Mouse (Mus musculus) frontal cortex, postnatal 14 days (tissue): ENCODE results near the gene Gm11634.
"Not testable (repeated sequence)": the region's sequence is repeated elsewhere in the genome, so short reads cannot be mapped to it uniquely, and the experiment has no call there.

ENCODE experiments used
- DNase-seq, 2 experiments: peaks; one replicate each; pipeline ENCODE4 v3.0.0; 2022; ENCODE audit warnings: low spot score in 2 of 2

Gene Gm11634

DNA sequence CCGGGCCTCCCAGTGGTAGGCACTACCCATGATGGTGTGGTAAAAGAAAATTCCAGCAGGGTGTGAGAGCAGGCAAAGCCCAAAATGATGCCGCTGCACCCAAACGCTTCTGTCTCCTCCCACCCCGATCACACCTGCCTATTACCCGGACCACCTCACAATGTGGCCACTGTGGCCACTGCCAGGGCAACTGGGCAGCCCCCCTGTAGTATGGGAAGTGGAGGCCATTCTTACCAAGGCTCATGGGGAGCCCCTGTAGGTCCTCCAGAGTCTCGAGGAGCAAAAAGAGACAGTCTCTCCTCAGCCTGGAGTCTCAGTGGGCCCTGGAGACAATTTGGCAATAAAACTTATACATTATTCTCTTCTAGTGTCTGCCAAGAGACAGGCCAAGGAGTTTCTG lies at the start of gene Gm11634:
Gene Gm11634 (minus strand): TSS at position 101 of the 400 bp plus-strand sequence.
- DNase-seq: no peak

DNA sequence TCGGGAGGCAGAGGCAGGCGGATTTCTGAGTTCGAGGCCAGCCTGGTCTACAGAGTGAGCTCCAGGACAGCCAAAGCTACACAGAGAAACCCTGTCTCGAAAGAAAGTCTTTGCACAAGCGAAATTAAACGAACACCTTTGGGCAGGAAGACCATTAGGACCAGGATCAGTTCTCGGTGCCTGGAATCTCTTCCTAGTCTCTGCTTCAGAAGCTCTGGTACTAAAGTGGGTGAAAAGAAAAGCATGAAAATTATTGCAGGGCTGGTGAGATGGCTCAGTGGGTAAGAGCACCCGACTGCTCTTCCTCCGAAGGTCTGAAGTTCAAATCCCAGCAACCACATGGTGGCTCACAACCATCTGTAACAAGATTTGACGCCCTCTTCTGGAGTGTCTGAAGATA lies 48.0 kb upstream of the Gm11634 start:
- not testable (repeated sequence) for DNase-seq

DNA sequence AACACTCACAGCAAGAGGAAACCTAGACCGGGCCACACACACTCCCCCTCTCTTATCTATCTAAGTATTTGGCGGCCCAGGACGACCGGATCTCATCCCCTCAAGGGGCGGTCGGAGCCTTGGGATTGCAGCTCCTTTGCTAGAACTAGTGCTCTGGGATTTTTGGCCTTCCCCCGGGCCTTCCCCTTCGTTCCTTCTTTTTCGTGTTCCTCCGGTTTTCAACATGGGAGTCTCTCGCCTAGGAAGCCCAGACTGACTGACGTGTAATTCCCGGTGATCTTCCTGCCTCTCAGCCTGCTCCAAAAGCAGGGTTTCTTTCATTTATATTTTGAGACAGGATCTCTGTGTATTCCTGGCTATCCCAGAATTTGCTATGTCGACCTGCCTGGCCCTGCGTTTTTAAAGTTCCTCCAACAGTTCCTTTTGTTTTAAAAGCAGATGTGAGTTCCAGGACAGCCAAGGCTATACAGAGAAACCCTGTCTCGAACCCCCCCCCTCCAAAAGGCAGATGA lies 47.3 kb upstream of the Gm11634 start:
- DNase-seq: not testable (repeated sequence)

DNA sequence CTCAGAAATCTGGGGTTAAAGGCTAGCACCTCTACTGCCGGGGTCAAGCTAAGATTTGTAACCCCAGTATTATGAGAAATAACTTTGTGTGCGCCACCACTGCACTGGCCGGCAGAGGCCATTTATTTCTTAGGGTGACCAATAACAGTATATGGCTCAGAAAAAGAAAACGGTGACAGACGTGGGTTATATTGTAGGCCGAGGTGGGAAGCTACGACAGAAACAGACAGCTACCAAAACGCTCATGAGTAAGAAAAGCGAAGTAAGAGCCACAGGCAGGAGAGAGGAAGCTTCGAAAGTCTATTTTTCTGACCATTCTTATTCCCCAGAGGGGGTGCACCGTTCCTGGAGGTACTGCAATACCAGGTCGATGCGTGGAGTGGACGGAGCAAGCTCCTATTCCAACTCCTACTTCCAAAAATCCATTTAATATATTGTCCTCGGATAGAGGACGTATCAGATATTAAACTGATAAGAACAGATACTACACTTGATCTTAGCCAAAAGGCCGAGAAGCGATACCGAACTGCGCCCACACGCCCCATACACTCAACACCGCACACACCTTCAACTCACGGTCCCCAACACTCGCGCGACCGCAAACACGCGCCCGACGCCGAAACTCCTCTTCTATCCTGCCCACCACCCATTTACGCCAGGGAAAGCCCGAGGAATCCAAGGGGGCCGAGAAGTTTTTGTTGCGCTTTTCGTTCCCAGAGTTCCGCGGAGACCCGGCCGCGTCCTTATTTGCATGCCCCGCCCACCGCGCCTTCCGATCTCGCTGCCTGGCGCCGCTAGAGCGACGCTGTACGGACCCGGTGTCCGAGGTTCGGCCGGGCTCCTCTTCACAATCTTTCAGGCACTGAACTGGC lies 46.6 kb upstream of the Gm11634 start:
- DNase-seq: peak; percentile 54 to 68

DNA sequence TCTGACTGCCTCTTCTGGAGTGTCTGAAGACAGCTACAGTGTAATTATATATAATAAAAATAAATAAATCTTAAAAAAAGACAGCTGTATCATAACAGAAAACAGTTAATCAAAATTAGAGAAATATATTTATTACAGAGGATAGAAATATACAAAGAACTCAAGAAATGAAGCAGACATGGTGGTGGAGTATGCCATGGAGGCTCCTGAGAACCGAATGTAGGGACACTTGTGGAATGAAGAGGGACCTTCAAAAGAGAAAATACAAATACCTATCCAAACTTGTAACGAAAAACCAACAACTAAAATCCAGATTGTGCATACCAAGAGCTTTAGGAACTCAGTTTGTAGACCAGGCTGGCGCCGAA lies 46.0 kb upstream of the Gm11634 start:
- DNase-seq: not testable (repeated sequence)

DNA sequence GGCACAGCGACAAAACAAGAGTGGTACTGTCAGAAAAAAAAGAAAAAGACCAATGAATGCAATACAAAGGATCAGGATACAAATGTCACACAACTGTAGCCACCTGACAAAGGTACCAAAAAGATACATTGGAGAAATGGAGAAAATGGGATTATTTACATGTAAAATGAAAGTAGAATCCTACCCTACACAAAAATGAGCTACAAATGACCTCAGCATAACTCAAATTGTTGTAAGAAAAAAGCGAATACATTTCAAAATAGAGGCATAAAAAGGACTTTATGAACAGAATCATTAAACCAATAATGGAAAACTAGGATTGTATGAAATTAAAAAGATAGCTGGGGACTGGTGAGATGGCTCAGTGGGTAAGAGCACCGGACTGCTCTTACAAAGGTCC lies 45.5 kb upstream of the Gm11634 start:
- DNase-seq: no peak

DNA sequence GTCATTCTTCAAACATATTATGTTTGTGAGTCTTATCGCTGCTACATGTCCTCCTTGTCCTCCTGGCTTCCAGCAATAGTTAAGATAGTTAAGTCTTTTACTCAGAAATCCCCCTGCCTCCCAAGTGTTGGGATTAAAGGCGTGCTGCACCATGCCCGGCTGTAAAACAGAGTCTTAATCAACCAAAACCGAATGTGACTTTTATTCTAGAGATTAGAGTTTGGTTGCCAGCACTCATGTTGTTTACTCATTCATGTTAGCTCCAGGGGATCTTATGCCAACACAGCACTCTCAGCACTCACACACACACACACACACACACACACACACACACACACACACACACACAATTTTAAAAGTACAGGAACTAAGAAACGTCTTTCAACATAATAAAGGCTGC lies 43.9 kb upstream of the Gm11634 start:
- no peak for DNase-seq

DNA sequence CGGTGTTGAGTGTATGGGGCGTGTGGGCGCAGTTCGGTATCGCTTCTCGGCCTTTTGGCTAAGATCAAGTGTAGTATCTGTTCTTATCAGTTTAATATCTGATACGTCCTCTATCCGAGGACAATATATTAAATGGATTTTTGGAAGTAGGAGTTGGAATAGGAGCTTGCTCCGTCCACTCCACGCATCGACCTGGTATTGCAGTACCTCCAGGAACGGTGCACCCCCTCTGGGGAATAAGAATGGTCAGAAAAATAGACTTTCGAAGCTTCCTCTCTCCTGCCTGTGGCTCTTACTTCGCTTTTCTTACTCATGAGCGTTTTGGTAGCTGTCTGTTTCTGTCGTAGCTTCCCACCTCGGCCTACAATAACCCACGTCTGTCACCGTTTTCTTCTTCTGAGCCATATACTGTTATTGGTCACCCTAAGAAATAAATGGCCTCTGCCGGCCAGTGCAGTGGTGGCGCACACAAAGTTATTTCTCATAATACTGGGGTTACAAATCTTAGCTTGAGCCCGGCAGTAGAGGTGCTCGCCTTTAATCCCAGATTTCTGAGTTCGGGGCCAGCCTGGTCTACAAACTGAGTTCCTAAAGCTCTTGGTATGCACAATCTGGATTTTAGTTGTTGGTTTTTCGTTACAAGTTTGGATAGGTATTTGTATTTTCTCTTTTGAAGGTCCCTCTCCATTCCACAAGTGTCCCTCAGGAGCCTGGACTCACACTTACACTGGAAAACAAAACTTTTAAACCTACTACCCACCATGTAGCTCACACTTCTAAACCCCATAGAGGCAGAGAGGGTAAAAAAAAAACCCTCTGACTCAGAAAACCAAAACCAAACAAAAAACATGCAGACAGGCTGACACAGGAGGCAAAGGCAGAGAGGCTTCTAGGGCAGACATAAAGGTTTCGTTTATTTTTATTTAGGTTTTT lies 42.9 kb upstream of the Gm11634 start:
- DNase-seq: peak in 1 of 2 experiments; percentile 63

DNA sequence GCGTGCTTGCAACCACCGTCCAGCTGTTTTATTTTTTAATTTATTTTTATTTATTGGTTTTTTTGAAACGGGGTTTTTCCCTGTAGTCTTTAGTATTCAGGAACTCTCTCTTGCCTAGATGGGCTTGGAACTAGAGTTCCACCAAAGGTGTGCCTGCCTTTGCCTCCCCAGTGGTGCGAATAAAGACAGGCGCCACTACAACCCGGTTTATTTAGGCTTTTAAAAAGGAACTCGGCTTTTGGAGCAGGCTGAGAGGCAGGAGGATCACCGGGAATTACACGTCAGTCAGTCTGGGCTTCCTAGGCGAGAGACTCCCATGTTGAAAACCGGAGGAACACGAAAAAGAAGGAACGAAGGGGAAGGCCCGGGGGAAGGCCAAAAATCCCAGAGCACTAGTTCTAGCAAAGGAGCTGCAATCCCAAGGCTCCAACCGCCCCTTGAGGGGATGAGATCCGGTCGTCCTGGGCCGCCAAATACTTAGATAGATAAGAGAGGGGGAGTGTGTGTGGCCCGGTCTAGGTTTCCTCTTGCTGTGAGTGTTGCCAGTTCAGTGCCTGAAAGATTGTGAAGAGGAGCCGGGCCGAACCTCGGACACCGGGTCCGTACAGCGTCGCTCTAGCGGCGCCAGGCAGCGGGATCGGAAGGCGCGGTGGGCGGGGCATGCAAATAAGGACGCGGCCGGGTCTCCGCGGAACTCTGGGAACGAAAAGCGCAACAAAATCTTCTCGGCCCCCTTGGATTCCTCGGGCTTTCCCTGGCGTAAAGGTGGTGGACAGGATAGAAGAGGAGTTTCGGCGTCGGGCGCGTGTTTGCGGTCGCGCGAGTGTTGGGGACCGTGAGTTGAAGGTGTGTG lies 42.0 kb upstream of the Gm11634 start:
- DNase-seq: peak; percentile 70 to 75

DNA sequence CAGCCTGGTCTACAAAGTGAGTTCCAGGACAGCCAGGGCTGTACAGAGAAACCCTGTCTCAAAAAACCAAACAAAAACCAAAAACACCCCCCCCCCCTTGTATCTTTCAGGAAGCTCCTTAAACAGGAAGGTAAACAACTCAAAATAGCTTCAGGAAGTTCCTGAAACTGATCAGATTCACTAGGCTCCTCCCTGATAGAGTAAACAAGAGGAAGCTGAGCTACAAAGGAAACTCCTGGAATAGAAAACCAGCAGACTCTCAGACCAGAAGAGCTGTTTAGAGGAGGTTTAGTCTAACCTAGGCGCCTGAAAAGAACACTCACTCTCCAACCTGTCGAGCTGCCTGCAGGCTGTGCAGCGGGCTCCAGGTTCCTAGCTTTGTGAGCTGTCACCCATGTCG lies 40.7 kb upstream of the Gm11634 start:
- DNase-seq: no peak

DNA sequence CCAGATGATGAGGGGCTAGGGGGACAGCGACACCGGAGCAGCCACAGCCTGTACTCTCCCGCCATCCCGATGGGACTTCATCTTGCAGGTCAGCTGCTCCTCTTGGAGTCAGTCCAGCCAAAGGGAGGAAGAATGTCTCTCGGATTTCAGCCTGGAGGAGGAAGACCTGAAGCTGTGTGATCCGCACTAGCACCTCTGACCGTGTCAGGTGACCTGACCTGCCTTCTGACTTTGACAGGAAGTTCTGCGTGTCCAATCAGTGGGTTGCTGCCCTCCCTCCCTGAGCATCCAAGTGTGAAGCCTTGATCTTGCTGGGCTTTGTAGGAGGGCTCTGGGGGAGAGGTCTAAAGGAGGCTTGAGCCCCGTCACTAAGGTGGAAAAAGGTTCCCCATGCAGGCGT lies 36.6 kb upstream of the Gm11634 start:
- no peak for DNase-seq

DNA sequence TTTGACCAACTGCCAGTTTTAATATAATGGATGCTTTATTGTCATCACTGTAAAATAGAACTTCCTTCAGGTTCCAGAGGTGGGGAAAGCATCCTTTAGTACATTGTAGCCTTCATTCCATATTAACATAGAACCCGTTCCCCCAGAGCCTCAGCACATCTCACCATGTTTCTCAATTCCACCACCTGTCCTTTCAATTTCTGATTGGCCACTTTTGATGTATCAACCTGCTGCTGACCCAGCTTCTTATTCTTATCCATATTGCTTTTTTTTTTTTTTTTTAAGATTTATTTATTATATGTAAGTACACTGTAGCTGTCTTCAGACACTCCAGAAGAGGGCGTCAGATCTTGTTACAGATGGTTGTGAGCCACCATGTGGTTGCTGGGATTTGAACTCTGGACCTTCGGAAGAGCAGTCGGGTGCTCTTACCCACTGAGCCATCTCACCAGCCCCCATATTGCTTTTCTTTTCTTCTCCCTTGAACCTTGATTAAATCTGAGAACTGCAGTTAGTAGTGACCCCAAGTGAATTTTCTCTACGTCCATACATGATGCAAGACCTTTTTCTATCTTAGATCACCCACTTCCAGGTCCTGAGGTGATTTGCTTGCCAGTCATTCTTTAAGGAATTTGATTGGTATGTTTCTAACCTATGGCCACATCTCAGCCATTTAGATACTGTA lies 29.8 kb upstream of the Gm11634 start:
- not testable (repeated sequence) for DNase-seq

DNA sequence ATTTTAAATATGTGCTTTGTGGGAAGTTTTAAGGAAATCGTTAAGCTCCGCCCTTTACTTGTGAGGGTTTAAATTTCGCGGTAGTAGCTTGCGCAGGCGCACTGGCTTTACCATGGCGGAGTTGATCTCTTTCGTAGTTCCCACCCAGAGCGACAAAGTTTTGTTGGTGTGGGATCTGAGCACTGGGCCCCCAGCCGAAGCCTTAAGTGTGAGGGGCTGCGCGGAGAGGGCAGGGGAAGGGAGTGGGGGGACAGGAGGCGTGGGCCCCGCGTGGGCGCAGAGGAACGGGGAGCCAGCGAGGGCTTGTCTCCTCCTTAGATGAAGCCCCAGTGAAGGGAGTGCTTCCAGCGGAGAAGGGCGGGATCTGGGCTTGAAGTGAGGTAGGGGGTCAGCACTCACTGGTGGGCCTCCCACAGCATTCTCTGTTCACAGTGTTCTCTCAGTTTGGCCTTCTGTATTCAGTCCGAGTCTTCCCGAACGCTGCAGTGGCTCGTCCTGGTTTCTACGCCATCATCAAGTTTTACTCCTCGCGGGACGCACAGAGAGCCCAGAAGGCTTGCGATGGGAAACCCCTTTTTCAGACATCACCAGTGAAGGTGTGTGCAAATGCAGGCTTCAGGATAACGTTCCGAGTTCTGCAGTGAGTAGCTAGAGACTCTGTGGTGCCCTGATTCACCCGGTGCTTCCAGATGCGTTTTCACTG lies 29.0 kb upstream of the Gm11634 start:
- DNase-seq: peak; percentile 55 to 73

DNA sequence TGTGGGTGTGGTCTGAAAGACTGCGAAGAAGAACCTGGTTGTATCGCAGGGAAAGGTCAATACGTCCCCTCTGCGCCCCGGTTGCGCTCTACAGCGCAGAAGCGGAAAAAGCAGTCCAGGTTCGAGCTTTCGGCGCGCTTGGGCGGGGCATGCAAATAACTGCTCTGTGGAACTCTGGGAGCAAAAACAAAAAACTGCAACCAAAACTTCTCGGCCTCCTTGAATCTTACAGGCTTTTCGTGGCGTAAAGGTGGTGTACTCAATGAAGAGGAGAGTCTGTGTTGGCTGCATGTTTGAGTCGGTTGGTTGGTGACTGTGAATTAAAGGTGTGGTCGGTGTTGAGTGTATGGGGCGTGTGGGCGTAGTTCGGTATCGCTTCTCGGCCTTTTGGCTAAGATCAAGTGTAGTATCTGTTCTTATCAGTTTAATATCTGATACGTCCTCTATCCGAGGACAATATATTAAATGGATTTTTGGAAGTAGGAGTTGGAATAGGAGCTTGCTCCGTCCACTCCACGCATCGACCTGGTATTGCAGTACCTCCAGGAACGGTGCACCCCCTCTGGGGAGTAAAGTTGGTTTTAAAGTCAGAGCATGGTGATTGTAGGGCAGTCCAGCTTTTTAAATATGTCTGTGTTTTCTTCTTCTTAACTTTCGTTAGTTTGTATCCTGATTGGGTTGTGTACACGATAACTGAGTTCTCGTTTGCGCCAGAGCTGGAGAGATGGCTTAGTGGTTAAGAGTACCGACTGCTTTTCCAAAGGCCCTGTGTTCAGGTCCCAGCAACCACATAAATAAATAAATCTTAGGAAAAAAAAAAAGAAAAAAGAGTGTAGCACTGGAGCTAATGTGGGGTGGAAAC lies 28.2 kb upstream of the Gm11634 start, which contains the start of gene Rdm1:
Gene Rdm1 (plus strand): TSS at position 201 of the 862 bp plus-strand sequence.
- peak; percentile 72 for DNase-seq

DNA sequence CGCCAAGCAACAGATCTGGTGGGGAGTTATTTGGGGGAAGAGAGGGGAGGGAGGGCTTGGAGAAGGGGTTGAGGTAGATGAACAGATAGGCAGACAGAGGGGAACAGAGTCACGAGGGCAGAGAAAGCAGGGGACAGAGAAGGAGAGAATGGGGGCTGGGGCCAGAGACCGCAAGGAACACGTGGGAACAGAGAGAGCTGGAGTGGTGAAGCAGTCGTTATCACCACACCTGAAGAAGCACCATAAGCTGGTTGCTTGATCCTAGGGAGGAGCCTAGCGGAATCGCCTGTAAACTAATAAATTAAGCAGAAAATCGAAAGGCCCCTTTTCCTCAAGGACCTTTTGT lies 27.6 kb upstream of the Gm11634 start:
- DNase-seq: no peak

DNA sequence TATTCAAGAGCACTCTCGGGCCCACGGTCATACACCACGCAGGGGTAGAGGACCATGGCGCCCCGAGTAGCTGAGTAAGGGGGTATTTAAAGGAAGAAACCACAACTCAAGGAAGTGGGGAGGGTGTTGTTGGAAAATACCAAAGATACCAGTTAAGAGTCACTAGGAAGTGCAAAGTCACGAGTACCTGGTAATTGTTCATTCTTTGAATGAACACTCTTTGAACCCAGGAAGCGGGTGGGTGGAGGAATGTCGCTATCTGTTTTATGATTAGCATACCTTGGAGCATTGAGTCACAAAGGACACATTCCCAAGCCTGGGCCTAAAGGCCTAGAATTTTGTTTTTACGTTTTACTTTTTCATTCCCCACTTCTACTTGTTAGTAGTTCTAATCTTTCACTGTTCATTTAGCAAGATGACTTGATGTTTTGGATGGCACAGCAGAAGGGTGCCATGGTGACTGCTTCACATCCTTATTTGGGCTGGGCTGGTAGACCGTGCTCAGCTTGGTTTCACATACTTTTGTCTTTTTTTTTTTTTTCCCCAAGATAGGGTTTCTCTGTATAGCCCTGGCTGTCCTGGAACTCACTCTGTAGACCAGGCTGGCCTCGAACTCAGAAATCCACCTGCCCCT lies 21.1 kb upstream of the Gm11634 start:
- DNase-seq: not testable (repeated sequence)

DNA sequence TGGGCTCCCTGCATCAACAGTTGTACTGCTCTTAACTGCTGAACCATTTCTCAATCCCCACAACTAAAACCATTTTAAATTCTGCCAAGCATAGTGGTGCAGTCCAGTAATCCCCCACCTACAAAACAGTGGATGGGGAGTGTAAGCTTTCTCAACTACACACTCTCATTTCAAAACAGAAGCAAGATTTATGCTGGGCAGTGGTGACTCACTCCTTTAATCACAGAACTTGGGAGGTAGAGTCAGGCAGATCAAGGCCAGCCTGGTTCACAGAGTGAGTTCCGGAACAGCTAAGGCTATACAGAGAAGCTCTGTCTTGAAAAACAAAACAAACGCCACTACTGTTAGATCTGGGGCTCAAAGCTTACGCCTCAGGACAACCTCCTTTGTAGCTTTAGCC lies 19.5 kb upstream of the Gm11634 start:
- DNase-seq: no peak

DNA sequence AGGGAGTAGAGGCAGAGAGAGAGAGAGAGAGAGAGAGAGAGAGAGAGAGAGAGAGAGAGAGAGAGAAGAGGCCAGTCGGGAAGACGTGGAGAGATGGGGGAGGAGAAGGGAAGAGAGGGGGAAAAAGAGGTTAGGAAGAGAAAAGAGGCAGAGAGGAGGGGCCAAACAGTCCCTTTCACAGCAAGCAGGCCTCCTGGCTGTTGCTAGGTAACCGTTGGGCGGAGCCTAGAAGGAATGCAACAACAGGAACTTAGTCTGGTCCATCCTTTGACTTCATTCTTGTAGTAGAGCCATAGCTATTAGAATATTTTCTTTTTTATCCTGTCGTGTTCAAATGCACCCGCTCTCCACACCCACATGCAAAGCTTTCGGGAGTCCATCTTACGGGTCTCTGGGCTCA lies 18.8 kb upstream of the Gm11634 start:
- DNase-seq: no peak
